Mouse (Mus musculus): ENCODE results near the gene Sptlc3. TPM values are rescaled to one million over a fixed set of nuclear protein-coding genes. Genes with fewer than 3 reads are reported as not detected.

The Sptlc3 gene
- polyA plus RNA-seq, 1 experiment, result not detected

DNA sequence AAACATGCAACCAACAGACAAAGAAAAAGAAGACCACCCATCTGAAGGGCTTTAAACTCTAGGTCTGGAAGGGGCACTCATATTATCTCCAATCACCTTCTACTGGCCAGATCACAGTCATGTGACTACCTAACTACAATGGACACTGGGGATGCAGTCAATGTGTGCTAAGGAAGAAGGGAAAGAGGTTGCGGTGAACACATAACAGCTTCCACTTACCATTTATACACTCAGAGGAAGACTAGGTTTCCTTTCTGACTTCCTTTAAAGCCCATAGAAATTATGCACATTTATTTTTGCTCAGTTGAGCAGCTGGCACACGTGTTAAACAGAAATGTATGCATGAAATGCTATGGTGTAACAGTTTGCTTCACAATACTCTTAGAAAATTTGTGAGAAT lies 178.7 kb downstream of the Sptlc3 start:
- 3% methylated on average over 2 of the region's 2 CpGs for WGBS
- no peak for TF ChIP-seq CTCF (IDR thresholded peaks at IDR 0.05; ENCODE audit: extremely low read depth, insufficient read depth, insufficient read length, insufficient replicate concordance)
- no peak for TF ChIP-seq POLR2A (IDR thresholded peaks at IDR 0.05; ENCODE audit: low read depth, low read length)
- no peaks in the 10 kb centered on the region; the same call in none of the 2 replicates for H3K27me3 ChIP-seq (ENCODE audit: control insufficient read depth, insufficient read depth, low read length)
- H3K4me3 ChIP-seq (ENCODE audit: extremely low read depth, insufficient read depth, insufficient read length), result no peak overlapping the region
- no peaks in the 10 kb centered on the region for H3K4me1 ChIP-seq (ENCODE audit: control insufficient read depth, insufficient read depth, insufficient read length)
- no peak for DNase-seq (ENCODE audit: low read depth in 1 of 2, low spot score in 2 of 2)
- H3K27ac ChIP-seq (ENCODE audit: insufficient read depth, low read length), result no peak overlapping the region
- no peaks in the 10 kb centered on the region for H3K36me3 ChIP-seq (ENCODE audit: control insufficient read depth, insufficient read depth, low read length)

DNA sequence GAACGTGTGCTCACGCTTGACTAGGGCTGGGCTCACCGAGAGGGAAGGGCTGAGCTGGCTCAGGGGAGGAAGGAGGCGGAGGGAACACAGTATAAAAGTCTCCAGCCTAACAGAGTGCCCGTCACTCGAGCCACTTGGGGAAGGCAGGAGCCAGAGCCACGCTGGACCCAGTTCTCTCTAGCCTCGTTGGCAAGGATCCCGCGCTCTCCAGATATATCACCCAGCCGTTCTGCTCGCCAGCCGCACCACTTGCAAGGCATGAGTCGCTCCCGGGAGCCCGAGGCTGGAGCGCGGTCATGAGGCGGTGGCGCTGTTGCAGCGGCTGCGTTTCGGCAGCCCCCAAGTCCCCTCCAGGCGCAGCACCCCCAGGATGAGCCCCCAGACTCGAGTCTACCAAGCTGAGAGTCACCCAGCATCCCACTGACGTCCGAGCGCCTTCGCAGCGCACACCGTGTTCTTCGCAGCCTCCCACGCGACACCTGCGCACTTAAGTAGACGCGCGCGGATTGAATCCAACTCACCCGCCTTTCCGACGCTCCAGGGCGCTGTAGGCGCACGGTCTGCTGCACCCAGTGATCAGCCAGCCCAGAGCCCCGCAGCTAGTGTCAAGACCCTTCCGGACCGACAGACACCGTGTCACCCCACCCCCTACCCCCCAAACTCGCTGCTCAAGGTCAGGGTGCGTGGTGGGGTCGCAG lies 183.5 kb downstream of the Sptlc3 start:
- WGBS, result 1% methylated on average over 52 of the region's 52 CpGs
- Histone ChIP-seq H3K27ac (ENCODE audit: insufficient read depth, low read length) (no peak overlapping the region), H3K4me3 (ENCODE audit: extremely low read depth, insufficient read depth, insufficient read length) (no peak overlapping the region), H3K27me3 (ENCODE audit: control insufficient read depth, insufficient read depth, low read length) (peaks cover 12% of the 10 kb centered on the region), H3K4me1 (ENCODE audit: control insufficient read depth, insufficient read depth, insufficient read length) (peaks cover 4% of the 10 kb centered on the region; the same call in 1 of the 2 replicates), H3K36me3 (ENCODE audit: control insufficient read depth, insufficient read depth, low read length) (no peaks in the 10 kb centered on the region)
- DNase-seq (ENCODE audit: low read depth in 1 of 2, low spot score in 2 of 2), result no peak
- no peak for TF ChIP-seq CTCF (IDR thresholded peaks at IDR 0.05; ENCODE audit: extremely low read depth, insufficient read depth, insufficient read length, insufficient replicate concordance)
- TF ChIP-seq POLR2A (IDR thresholded peaks at IDR 0.05; ENCODE audit: low read depth, low read length), result no peak

DNA sequence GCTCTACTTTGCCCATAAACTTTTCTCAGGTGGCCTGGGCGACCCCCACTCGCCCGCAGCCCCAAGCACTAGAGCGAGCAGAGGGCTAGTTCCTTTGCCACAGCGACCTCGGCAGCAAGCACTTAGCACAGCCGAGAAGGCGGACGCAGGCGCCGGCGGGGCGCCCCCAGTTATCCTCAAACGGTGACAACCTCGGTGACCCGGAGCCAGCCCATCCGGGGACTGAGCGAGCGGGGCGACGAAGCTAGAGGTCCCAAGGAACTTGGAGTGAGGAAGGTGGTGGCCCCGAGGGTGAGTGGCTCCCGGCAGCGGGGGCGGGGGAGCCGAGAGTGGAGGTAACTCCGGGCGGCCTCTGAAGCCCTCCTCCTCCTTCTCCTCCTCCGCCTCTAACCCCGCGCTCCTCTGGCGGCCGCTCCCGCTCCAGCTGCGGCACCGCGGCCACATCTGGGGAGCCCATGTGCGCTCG lies 184.1 kb downstream of the Sptlc3 start, which contains the start of gene Ism1:
TSS of gene Ism1 (plus strand) at position 370 of the 466 bp plus-strand sequence.
- WGBS, result 2% methylated on average over 35 of the region's 39 CpGs
- Histone ChIP-seq H3K27me3 (ENCODE audit: control insufficient read depth, insufficient read depth, low read length) (peaks cover 12% of the 10 kb centered on the region), H3K36me3 (ENCODE audit: control insufficient read depth, insufficient read depth, low read length) (no peaks in the 10 kb centered on the region), H3K4me3 (ENCODE audit: extremely low read depth, insufficient read depth, insufficient read length) (peak within 1 kb of the TSS; percentile 27; the same call in 1 of the 2 replicates), H3K4me1 (ENCODE audit: control insufficient read depth, insufficient read depth, insufficient read length) (peaks cover 4% of the 10 kb centered on the region; the same call in 1 of the 2 replicates), H3K27ac (ENCODE audit: insufficient read depth, low read length) (no peak within 1 kb of the TSS)
- peak in 1 of 2 experiments; percentile 3 for DNase-seq (ENCODE audit: low read depth in 1 of 2, low spot score in 2 of 2)
- TF ChIP-seq CTCF (IDR thresholded peaks at IDR 0.05; ENCODE audit: extremely low read depth, insufficient read depth, insufficient read length, insufficient replicate concordance) (no peak), POLR2A (IDR thresholded peaks at IDR 0.05; ENCODE audit: low read depth, low read length) (no peak)

DNA sequence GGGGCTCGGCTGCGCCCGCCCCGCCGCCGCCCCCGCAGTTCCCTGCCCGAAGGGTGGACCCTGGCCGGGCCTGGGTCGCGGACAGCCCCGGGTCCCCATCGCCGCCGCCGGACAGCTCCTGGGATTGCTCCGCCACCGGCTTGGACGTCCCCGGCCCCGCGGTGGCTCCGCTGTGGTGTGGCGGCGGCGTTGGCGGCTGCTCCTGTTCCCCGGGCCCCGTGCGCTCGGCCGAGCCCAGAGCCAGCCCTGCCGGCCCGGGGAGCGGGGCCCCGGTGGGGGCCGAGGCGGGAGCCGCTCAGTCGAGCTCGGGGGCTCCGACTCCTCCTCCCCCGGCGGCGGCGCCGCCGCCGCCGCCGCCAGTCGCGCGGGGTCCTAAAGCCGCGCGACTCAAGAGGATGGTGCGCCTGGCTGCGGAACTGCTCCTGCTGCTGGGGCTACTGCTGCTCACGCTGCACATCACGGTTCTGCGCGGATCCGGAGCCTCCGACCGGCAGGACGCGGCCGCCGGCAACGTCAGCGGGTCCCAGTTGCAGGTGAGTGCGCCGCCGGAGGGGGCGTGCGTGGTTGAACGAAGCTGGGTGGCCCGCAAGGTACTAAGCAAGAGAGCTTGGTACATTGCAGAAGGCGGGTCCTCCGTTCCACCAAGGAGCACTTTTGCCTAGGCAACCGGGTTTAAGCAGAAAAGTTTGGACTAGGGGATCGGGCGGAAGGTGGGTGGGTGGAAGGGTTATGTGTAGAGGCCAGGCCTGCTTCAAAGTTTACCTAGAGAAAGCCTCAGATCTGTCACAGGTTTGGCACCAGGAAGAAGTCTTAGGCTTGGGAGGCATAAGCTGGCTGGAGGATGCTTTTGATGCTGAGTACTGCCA lies 184.8 kb downstream of the Sptlc3 start:
- TF ChIP-seq POLR2A (IDR thresholded peaks at IDR 0.05; ENCODE audit: low read depth, low read length) (no peak), CTCF (IDR thresholded peaks at IDR 0.05; ENCODE audit: extremely low read depth, insufficient read depth, insufficient read length, insufficient replicate concordance) (no peak)
- Histone ChIP-seq H3K4me3 (ENCODE audit: extremely low read depth, insufficient read depth, insufficient read length) (peak overlapping the region; percentile 27; the same call in 1 of the 2 replicates), H3K4me1 (ENCODE audit: control insufficient read depth, insufficient read depth, insufficient read length) (peaks cover 4% of the 10 kb centered on the region; the same call in 1 of the 2 replicates), H3K27ac (ENCODE audit: insufficient read depth, low read length) (no peak overlapping the region), H3K27me3 (ENCODE audit: control insufficient read depth, insufficient read depth, low read length) (peaks cover 12% of the 10 kb centered on the region), H3K36me3 (ENCODE audit: control insufficient read depth, insufficient read depth, low read length) (no peaks in the 10 kb centered on the region)
- 2% methylated on average over 70 of the region's 84 CpGs for WGBS
- DNase-seq (ENCODE audit: low read depth in 1 of 2, low spot score in 2 of 2), result no peak

DNA sequence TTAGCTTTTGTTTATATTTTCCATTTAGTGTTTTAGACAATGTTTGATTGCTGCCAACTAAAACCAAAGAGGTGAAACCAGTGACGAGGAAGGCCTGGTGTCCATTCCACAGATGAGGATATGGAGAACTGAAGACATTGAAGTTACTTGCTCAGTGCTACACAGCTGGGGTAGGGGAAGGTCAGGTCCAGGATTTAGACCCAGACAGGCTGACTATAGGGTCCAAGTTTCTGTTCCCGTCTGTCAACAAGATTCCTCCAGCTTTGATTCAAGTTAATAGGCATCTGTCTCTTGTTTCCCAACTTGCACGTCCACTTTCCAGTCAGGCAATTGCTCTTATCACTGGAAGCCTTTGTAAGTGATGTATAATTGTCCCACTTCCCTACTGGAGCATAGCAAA lies 188.8 kb downstream of the Sptlc3 start:
- Histone ChIP-seq H3K36me3 (ENCODE audit: control insufficient read depth, insufficient read depth, low read length) (no peaks in the 10 kb centered on the region), H3K4me3 (ENCODE audit: extremely low read depth, insufficient read depth, insufficient read length) (no peak overlapping the region), H3K27me3 (ENCODE audit: control insufficient read depth, insufficient read depth, low read length) (peaks cover 12% of the 10 kb centered on the region), H3K4me1 (ENCODE audit: control insufficient read depth, insufficient read depth, insufficient read length) (peaks cover 4% of the 10 kb centered on the region; the same call in 1 of the 2 replicates), H3K27ac (ENCODE audit: insufficient read depth, low read length) (no peak overlapping the region)
- no peak for DNase-seq (ENCODE audit: low read depth in 1 of 2, low spot score in 2 of 2)
- no peak for TF ChIP-seq CTCF (IDR thresholded peaks at IDR 0.05; ENCODE audit: extremely low read depth, insufficient read depth, insufficient read length, insufficient replicate concordance)
- TF ChIP-seq POLR2A (IDR thresholded peaks at IDR 0.05; ENCODE audit: low read depth, low read length), result no peak
- WGBS, result 85% methylated on average over 3 of the region's 3 CpGs

Other genes starting within 250 kb of the Sptlc3 start
- gene Ism1, start 184.3 kb downstream of the Sptlc3 start, polyA plus RNA-seq (2012; rRNA removed), result 0.16 and 0.28 TPM in 2 replicates

Data from spleen, adult 2 months (tissue).